Mouse (Mus musculus) spleen, adult 18-20 months (tissue): ENCODE measurements at regions not wholly inside any gene's neighbourhood (a gene's known extent, or its start where the extent isn't known, plus 50 kb on each side); places are given as distances from the start of the nearest gene placed in this dataset.

ENCODE experiments used
- DNase-seq, 2 experiments: peaks; one replicate each; pipeline ENCODE4 v3.0.0; 2022; ENCODE audit warnings: mixed read lengths in 2 of 2

DNA sequence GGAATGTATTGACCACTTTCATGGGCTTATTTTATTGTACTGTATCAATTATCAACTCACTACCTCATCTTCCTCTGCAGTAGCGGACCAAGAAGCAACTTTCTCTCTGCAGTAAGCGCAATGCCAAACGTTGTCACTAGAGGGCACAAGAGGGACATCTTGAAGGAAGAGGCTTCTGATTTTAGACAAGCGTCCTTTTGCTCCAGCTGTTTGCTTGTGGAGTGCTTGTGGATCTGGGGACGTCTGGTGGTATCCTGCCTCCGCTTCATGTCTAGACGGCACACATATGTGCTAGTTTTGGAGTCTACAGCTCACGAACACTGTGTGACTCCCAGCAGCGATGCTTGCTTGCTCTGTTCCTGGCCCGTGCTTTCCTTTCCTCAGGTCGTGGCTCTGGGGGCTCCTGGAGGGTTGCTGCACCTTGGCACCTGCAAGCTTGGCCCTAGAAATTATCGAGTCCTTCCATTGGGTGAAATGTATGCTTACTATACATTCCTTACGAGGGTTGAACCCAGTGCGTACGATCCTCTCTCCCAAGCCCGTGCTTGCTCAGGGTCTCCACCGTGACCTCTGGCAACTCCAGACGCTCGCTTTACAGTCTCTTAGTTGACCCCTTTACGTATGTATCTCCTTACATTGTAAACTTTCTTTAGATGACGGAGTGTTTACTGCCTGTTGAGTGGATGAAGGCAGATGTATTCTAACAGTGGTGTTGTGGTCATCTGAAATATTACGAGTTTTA is 92.2 kb upstream of the Kif2a start:
- peak; percentile 49 to 79 for DNase-seq

DNA sequence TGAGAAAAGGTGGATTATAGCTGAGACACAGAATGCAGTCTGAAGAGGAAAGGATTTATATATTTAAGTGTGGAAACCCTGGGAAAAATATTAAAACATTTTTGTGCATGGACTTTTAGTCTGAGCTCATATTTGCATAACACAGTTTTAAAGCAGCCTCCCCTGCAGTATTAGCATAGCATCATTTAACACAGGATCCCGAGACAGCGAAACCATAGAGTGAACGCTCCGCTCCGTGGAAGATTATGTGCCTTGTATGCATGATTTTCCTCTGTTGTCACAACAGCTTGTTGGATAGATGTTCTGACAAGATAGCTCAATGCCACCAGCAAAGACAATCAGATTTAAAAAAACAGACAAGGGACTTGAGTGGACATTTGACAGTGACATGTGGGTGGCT is 86.1 kb upstream of the Kif2a start:
- no peak for DNase-seq

DNA sequence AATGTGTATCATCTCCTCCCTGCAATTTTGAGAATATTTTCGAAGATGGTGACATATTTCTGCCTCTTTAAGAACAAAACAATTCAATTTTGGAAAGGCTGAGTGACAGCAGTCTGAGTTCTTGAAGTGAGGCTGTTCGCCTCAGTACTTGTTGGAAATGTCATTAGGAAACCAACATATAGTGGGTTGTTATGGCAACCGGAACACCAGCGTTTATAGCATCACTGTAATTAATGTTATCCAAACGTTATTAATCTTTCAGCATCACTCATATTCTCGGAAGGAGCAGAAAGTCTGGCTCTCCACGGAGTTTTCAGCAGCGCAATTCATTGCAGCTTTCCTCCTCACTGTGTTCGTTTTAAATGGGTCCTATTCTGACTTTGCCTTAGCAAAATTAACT is 85.6 kb upstream of the Kif2a start:
- DNase-seq = no peak

DNA sequence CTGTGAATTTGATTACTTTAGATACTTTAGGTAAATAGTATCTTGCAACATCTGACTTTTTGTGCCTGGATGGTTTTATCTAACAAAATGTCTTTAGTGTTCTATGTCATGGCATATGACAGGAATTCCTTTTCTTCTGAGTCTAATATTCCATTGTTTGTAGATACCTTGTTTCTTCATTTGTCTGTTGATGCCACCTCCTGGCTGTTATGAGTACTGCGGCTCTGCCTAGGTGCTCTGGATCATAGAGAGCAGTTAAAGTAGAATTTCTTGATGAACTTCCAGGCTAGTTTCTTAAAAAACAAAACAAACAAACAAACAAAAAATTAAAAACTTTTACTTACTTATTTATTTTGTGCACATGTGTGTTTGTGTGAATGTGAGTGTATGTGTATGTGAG is 83.6 kb upstream of the Kif2a start:
- DNase-seq = peak; percentile 22 to 64

DNA sequence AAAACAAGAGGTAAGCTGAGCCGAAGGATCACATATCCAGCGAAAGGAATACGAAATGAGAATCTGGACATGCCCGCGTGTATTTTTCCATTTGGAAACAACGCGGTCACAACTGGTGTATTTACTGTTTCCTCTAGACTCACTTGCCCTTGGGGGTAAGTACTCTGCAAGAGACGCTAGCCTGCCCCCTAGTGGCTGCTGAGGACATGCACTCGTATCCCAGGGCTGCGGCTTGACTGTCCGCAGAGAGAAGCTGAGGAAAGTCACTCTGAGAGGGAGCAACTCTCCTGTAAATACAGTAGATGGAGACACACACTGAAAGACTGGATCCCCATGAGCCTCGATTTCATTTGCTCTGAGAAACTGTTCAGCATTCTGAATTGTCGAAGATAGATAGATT is 79.7 kb upstream of the Kif2a start:
- DNase-seq = peak; percentile 71 to 87

DNA sequence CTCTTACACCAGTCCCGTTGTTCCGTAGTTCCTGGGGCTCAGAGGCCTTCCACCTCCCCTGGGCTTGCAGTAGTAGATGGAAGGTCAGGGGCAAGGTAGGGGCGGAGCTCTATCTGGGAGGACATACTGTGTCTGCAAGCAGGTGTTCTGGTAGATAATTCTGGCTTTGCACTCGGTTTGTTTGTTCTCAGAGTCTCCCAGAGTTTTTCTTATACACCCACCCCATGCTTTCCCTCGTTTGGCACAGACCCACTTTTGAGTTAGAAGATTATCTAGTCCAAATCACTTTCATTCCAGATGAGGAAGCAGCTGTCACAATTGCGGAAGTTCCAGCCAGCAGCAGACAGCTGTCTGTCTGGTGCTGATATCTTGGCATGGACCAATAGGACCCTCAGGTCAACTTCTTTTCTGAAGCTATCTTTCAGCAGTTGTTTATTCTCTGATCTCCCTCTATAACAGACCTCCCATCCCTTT is 79.0 kb upstream of the Kif2a start:
- DNase-seq = peak in 1 of 2 experiments; percentile 11

DNA sequence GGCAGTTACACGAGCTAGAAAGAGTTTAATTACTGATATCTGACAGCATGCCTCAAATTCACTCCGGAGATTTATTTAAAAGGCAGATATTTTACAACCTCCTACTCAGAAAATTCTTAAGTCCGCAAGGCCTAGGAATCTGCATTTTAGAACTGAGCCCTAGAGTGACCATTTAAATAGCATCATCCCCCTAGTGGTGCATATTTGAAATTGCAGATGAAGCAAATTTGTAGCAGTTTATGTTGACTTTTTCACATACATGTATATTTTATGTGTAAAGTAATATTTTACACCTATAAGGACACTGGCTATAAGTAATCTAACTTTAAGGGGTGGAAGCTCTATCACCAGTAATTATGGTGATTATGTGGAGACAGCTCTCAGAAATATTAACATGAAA is 78.2 kb upstream of the Kif2a start:
- no peak for DNase-seq

DNA sequence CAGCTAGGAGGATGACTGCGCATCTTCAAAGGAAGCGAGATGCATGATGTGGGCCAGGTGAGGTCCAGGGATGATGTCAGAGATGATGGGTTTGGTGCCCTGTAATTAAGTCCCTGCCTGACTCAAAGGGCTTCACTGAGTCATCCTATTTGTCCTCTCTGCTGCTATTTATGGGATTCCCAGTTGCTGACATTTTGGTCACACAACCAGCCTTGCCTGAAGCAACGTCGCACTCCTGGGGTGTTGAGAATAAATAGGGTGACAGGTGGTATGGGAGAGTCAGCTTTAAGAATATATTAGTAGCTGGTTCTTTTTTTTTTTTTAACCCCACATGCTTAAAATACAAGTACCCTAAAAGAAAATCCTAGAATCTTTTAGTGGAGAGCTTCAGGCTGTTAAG is 75.1 kb upstream of the Kif2a start:
- DNase-seq = no peak

DNA sequence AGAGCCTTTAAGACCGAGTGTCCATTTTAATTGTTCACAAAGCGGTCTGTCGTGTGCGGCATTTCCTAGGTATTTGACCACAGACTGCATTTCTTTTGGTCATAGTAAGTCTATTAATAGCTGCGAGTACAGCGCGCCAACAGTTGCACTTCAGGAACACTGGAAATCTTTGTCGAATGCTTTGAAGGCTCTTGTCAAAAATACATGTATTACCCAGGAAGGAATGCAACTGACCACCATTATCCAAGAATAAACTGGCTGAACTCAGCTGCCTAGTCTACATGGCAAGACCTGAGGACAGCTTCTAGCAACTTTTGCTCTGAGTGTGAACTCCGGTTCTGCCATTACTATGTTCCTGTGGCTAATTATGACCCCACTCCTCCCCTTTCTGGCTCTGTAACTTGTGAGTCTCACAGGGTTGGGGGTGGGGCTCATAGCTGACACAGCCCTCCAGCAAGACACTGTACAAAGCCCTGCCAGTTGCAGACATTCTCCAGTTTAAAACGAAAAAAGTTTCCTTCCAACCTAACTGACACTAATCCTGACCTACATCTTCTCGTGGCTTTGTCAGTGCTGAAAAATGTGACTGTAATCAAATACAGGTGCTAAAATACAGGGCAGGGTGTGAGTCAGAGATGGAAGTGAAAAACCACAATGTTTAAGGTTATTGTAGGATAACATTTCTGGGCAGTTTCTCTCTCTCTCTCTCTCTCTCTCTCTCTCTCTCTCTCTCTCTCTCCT is 73.2 kb upstream of the Kif2a start:
- no peak for DNase-seq

DNA sequence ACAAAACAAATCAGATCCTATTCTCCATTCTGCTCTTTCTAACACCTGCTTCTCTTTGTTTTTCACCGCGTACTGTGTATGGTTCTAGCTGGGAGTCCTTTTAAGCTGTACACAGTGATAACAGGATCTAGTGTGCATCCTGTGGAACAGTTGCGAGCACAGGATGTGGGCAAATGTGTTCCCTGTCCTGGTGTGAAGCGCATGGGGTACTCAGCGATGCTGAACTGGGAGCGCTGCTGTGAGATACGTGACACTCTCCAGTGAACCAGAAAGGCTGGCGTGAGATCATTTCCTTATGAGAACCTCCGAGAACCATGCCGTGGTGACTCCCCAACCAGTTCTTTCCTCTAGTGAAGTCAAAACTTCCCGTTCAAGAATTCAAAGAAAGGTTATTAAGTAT is 72.6 kb upstream of the Kif2a start:
- peak; percentile 31 to 59 for DNase-seq

DNA sequence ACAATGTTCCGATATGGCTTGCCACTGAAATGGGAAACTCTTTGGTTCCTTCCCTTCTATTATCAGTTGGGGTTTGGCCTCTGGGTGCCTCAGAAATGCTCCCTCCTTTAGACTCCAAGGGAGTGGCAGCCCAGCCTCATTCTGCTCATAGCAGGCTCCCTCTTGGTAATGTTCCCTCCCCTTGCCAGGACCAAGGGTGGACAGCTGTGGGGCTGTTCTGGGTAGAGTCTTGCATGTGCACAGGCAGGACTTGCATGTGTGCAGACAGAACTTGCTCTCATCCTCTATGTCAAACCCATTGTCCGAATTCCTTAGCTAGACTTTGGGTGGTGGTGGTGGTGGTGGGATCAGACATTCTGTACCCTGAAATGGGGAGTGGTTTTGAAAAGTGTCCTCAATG is 71.8 kb upstream of the Kif2a start:
- no peak for DNase-seq

DNA sequence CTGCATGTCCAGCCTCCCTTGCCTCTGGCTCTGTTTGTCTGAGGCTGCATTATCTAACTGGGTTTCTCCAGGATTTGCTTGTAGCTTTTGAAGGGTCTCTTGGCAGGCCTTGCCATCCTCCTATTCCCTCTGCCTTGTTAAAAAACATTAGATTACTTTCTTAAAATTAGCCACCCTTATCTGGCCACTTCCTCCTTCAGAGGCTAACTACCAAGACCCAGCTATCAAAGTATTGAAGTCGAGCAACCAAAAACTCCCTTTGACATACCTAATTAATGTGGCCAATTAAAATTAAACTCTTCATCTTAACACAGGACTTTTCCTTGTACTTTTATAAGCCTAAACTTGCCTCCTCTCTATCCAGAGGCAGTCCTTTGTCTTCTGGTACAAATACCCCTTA is 66.3 kb upstream of the Kif2a start:
- no peak for DNase-seq

DNA sequence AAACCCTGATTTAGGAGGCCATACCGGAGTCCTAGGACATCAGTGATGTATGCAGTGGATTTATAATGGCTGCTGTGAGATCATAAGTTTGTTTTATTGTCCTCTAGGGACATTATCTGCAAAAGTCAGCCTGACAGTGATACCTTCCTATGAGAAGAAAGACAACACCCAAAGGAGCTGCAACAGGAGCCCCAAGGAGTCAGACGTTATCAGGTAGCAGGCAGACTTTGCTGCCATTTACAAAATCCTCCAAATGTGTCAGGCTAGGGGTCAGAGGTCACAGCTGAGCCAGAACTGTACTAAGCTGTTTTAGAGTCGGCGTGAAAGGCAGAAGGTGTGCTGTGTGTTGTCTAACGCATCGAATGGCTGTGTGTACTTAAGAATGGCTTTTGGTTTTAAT is 65.4 kb upstream of the Kif2a start:
- no peak for DNase-seq

DNA sequence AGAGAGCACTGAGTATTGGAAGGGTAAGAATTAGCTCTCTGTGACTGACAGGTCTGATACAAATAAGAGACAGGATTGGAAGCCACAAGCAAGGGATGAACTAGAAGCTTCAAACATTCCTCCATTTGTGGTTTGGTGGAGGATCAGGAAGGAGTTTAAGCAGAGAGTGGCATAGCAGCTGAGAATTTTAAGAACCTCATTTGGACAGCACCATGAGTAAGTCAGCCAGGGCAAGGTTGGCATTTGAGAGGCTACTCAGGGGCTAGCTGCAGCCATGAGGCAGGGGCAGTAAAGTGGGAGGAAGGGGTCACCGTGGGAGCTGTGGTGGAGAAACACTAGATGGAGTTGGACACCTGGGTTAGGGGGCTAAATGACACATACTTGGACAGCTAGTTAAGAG is 56.2 kb upstream of the Kif2a start:
- no peak for DNase-seq

DNA sequence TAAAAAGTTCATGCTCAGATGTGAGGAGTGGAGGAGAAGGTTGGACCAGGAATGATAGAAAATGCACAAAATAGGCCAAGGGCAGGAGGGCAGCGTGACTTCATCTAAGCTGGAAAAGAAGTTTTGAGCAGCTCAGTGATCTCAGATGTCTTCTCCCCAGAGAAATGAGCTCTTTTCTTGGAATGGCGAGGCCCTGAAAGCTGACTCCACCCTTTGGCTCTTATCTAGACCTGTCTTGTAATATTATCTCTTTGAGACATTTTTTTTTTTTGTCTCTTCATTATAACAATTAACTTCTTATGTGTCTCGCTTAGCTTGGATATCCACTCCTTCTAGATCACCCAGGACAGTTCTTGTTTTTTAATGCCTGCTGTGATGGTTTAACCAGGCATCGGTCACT is 53.0 kb upstream of the Kif2a start:
- no peak for DNase-seq

DNA sequence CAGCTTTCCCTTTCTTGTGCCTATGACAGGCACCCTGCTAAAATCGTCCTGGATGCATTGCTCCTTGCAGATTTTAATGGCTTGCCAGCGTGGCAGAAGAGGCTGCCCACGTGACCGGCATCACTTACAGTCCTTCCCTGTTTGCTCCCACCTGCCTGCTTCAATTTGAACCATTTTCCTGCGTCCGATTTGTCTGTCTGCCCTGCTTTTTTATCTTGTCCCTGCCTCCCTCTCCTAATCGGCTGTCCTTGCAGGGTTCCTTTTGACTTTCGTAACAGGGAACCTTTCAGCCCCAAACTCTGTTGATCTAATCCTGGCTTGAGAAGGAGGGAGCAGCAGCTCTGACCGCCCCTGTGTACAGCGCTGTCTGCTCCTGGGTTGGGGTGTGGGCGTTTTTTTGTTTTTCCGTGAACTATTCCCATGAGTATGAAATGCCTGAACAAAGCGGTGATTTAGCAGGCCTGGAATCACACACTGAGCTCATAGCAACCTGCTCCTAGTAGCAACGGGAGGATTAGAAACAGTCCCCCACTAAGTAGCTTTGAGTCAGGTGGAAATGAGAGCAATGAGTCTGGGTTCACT is 51.2 kb upstream of the Kif2a start:
- DNase-seq = no peak

DNA sequence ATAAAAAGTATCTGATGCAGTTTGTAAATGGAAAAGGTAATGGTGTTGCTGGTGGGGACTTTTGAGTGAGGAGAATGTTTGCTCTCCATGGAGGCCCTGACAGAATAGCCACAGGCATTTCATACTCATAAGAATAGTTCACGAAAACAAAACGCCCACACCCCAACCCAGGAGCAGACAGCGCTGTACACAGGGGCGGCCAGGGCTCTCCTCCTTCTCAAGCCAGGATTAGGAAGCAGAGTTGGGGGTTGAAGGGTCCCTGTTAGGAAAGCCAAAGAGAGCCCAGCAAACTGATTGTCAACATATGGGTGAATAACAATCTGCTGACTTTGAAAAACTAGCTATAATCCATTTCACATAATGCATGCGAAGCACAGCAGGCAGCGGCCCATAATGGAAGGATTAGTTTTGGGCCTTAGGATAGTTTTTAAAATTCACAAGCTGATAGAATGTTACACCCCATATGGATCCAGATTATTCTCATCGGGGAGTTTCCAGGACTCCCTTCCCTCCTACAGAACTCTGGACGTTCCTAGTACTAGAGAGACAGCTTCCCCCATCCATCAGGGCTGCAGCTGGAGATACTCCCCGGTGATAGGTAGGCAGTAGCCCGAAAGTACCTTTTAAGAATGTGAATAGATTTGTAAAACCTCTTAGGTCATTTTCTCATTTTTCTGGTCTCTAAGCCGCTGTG is 50.6 kb upstream of the Kif2a start:
- no peak for DNase-seq
